Mouse (Mus musculus) gastrocnemius, adult 2 months (tissue): Measurements from ENCODE around the gene Ndufaf1. TPM values are rescaled to one million over a fixed set of nuclear protein-coding genes. Genes with fewer than 3 reads are reported as not detected.
A peak's percentile ranks its signal among the peaks of the same experiment; 100 is the strongest.
"Not testable (repeated sequence)": the region's sequence is repeated elsewhere in the genome, so short reads cannot be mapped to it uniquely, and the experiment has no call there.

ENCODE experiments used
- DNase-seq: peaks from one replicate; pipeline ENCODE4 v3.0.0; 2022
- H3K27ac ChIP-seq: fragments of 200-600 bp; 2 replicates; pipeline ENCODE4 v1.8.1; 2022; ENCODE audit warnings: mild to moderate bottlenecking
- H3K4me3 ChIP-seq: fragments of 200-600 bp; 2 replicates; pipeline ENCODE4 v1.8.1; 2022; ENCODE audit warnings: mild to moderate bottlenecking, moderate library complexity
- CTCF ChIP-seq: fragments of 200-600 bp; IDR thresholded peaks from 2 replicates; pipeline ENCODE4 v1.8.1; 2022; ENCODE audit warnings: antibody characterized with exemption, mild to moderate bottlenecking, moderate library complexity
- intact Hi-C: fragments of 180-260 bp; cut with DNase I; formaldehyde crosslinking; loops from one replicate; pipeline ENCODE4 v1.15.1; 2025
- total RNA-seq, 2 experiments: library from RNA; stranded (reverse); gene quantifications; 2 replicates each; pipeline ENCODE4 v1.2.3; 2021

Gene Ndufaf1
- total RNA-seq, 2 experiments from 2014 or later = 36.7 to 62.7 TPM

DNA sequence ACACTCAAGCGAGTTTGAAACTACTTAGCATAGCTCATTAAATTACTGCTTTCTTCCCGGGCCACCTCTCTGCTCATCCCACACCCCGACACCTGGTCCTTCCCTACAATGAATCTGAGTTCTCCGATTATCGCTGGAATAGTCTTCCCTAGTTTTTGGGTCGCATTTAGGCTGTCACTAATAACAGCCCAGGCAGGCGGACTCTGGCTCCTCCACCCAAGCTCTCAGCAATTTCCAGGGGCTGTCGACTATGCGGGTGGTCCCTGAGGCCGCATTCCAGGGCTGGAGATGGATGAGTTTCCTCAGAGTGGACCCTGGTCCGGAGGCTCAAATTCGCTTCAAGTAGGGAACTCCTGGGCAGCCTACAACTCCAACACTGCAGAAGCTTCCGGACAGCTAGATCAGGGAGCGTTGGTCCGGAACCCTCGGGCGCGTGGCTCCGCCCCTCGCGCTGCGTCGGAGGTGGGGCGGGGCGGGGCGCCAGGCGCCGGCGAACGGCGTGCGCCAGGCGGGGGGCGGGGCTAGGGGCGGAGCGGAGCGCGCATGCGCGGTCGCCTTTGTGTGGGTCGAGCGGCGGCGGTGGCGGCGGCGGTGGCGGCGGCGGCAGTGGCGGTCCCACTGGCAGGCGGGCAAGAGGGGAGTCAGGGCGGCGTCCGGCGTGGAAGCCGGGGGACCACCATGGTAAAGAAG lies 12.0 kb upstream of the Ndufaf1 start, which contains the start of gene Rtf1:
TSS of gene Rtf1 (plus strand) at position 544 of the 690 bp plus-strand sequence.
- Histone ChIP-seq H3K4me3 (peak within 1 kb of the TSS; percentile 99), H3K27ac (peak within 1 kb of the TSS; percentile 90)
- intact Hi-C loops = loop anchor here (5.0 kb wide), 1 partner anchor 127 kb away; the partner anchor contains the start of genes Chp1 and Exd1
- peak; percentile 98 for DNase-seq
- TF ChIP-seq CTCF = no peak

DNA sequence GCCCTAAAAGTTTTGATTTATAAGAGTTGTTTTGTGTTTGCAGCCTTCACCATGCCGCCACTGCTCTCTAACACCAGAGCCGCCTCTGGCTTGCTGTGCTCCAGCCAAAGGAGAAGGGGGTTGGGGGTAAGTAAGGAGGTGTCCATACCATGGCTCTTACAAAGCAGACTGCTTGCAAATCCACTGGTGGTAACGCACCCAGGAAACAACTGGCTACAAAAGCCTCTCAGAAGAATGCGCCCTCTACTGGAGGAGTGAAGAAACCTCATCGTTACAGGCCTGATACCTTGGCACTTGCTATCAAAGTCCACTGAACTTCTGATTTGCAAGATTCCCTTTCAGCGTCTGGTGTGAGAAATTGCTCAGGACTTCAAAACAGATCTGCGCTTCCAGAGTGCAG lies 6.4 kb upstream of the Ndufaf1 start:
- Histone ChIP-seq H3K4me3 (no peak overlapping the region), H3K27ac (no peak overlapping the region)
- intact Hi-C loops = no loop called here
- peak; percentile 15 for DNase-seq
- peak; percentile 63 for TF ChIP-seq CTCF

GRCm38 (mm10) chr2:119665744-119666143 lies 3.1 kb upstream of the Ndufaf1 start:
- DNase-seq, H3K4me3 ChIP-seq, H3K27ac ChIP-seq, intact Hi-C loops: not testable (repeated sequence)
- TF ChIP-seq CTCF = peak; percentile 19; the same call in 1 of the 2 replicates

- H3K4me3 ChIP-seq = no peak overlapping the region
- intact Hi-C loops = no loop called here
- DNase-seq = no peak
- no peak overlapping the region for H3K27ac ChIP-seq
- TF ChIP-seq CTCF = no peak
Measured at GRCm38 (mm10) chr2:119644254-119644653, 18.4 kb downstream of the Ndufaf1 start.

DNA sequence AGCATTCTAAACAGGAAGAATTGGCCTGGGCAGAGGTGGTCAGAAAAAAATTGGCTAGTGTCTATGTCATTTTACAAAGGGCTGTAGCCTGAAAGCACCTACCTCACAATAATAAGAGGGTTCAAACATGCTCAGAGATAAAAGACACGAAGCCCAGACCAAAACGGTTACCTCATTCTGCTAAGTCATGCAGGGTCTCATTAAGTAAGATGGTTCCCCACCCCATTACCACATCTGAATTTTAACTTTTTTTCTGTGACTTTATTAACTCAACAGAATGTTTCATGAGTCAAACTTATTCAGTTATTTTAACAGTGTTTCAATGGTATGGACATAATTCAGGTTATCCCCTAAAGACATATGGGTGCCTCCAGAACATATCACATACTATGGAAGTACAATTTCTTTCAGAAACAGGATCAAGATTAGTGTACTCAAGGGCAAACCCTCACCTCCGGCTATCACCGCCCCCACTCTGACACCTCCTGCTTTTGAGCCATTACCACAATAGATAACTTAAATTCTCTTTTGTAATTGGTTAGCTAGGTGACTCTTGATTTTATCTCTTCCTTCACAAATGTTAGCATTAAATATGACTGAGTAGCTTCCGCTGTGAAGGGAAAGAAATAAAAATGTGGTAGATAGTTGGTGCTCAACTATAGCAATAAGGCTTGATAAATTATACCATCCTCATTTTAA lies 21.3 kb downstream of the Ndufaf1 start:
- no peak overlapping the region for H3K4me3 ChIP-seq
- H3K27ac ChIP-seq = no peak overlapping the region
- intact Hi-C loops = no loop called here
- no peak for TF ChIP-seq CTCF
- no peak for DNase-seq

- intact Hi-C loops = no loop called here
- H3K4me3 ChIP-seq = no peak overlapping the region
- DNase-seq = no peak
- TF ChIP-seq CTCF = no peak
- H3K27ac ChIP-seq = no peak overlapping the region
Measured at GRCm38 (mm10) chr2:119636781-119637180, 25.8 kb downstream of the Ndufaf1 start.

GRCm38 (mm10) chr2:119621302-119621701 lies 41.3 kb downstream of the Ndufaf1 start:
- no peak for TF ChIP-seq CTCF
- H3K4me3 ChIP-seq = no peak overlapping the region
- intact Hi-C loops = no loop called here
- no peak overlapping the region for H3K27ac ChIP-seq
- DNase-seq = no peak

GRCm38 (mm10) chr2:119619002-119619401 lies 43.6 kb downstream of the Ndufaf1 start:
- Histone ChIP-seq H3K27ac (peak overlapping the region; percentile 56; the same call in 1 of the 2 replicates), H3K4me3 (peak overlapping the region; percentile 79)
- intact Hi-C loops, DNase-seq: not testable (repeated sequence)

DNA sequence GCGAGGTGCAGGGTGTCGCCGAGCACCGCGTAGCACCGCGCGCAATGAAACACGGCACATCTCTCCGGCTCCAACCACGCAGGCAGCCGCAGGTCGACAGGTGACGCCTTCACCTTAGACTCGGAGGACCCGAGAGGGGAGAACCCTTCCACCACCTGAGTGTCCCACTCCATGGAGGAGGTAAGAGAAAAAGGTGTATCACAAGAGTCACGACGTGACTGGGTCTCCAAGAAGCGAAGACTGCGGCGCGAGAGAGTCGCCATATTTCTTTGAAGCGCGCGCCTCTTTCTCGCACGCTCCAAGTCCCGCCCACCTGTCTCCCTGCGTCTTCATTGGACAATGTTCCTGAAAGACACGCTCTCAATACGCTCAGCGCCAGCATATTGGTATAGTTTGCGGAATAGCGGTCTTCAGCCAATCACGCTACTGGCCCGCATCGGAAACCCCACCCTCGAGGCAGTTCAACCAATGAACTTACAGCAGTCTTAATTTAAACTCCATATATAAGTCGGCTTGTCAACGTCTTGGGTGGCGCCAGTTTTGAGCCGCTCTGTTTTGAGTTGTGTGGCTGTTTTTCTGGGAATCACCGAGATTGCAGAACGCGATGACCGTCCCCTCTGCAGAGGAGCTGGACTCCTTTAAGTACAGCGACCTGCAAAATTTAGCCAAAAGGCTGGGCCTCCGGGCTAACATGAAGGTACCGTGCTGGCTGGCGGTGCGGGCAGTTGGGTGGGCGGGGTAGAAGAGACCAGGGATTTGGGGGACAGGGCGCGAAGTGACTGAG lies 44.2 kb downstream of the Ndufaf1 start, which contains the start of the genes Nusap1 and Oip5:
TSS of gene Nusap1 (plus strand) at position 100 of the 784 bp plus-strand sequence.
TSS of gene Oip5 (minus strand) at position 271 of the 784 bp plus-strand sequence.
- TF ChIP-seq CTCF = no peak
- Histone ChIP-seq H3K4me3 (peak within 1 kb of the TSS; percentile 79), H3K27ac (peak within 1 kb of the TSS; percentile 56; the same call in 1 of the 2 replicates)
- intact Hi-C loops = no loop called here
- peak; percentile 93 for DNase-seq

- Histone ChIP-seq H3K4me3 (peak overlapping the region; percentile 79), H3K27ac (peak overlapping the region; percentile 41; the same call in 1 of the 2 replicates)
- intact Hi-C loops = no loop called here
- DNase-seq = no peak
- no peak for TF ChIP-seq CTCF
Measured at GRCm38 (mm10) chr2:119617841-119618198, 44.8 kb downstream of the Ndufaf1 start.

GRCm38 (mm10) chr2:119607023-119607422 lies 55.6 kb downstream of the Ndufaf1 start:
- Histone ChIP-seq H3K4me3 (no peak overlapping the region), H3K27ac (no peak overlapping the region)
- intact Hi-C loops = no loop called here
- DNase-seq = no peak
- TF ChIP-seq CTCF = no peak

Other genes with a start within 250 kb of the Ndufaf1 start
- gene Ino80, start 185.1 kb downstream of the Ndufaf1 start, total RNA-seq = 10 to 100 TPM; 11.5 to 14.8 TPM
- 1 to 10 TPM in 1 of 2 experiments, under 1 TPM in 1; 0.77 to 2.0 TPM for gene Exd1, start 115.2 kb downstream of the Ndufaf1 start, total RNA-seq
- 10 to 100 TPM; 75.1 to 80.9 TPM for gene Chp1, start 115.1 kb downstream of the Ndufaf1 start, total RNA-seq
- gene Nusap1, start 44.5 kb downstream of the Ndufaf1 start, total RNA-seq = under 1 TPM; 0.11 to 0.28 TPM
- gene Oip5, start 44.4 kb downstream of the Ndufaf1 start, total RNA-seq = not detected
- gene Rtf1, start 12.2 kb upstream of the Ndufaf1 start, total RNA-seq = 10 to 100 TPM; 25.3 to 27.2 TPM
- not detected for gene Itpka, start 79.5 kb upstream of the Ndufaf1 start, total RNA-seq
- gene Ltk, start 97.6 kb upstream of the Ndufaf1 start, total RNA-seq = not detected
- gene Rpap1, start 124.7 kb upstream of the Ndufaf1 start, total RNA-seq = 10 to 100 TPM; 14.4 to 16.7 TPM
- gene Tyro3, start 134.9 kb upstream of the Ndufaf1 start, total RNA-seq = under 1 TPM; 0.10 to 0.73 TPM
- 10 to 100 TPM; 32.9 to 38.4 TPM for gene Mga, start 234.4 kb upstream of the Ndufaf1 start, total RNA-seq